21 mouse cellular contexts compared by ENCODE assay signal in genomic region chr12:70633194-70633593, GRCm38 (mm10).
DNase-seq lines count a peak whose midpoint lies in the region; ATAC-seq and TF ChIP-seq lines count a peak whose summit lies in the region.
"Had no signal": no experiment of that assay in that cellular context is flagged by ENCODE, and none has a peak within 500 bp of the region (broad histone marks: within the 10 kb centered on the region; RNA-seq: fewer than 3 reads in every experiment).

No protein-coding gene starts in this region.

- no peak for TF ChIP-seq CTCF in lung, adult 2 months (IDR thresholded peaks at IDR 0.05; ENCODE audit: insufficient read depth, low read length)

- WGBS in lung, adult 2 months, result 38% methylated on average over 4 of the region's 4 CpGs

- H3K4me3 ChIP-seq in lung, adult 2 months (replicated peaks; ENCODE audit: extremely low read depth, low read depth, low read length), result no peak overlapping the region
- H3K4me3 ChIP-seq: embryonic facial prominence, embryonic 13.5 days; heart, embryonic 12.5 days; liver, embryonic 12.5 days; midbrain, embryonic 13.5 days had no signal

- DNase-seq in cerebellum, postnatal 4 days (ENCODE audit: low spot score in 2 of 2), result no peak
- peak; percentile 46 for DNase-seq in lung, adult 2 months
- DNase-seq in lung, postnatal 14 days, result no peak
- peak; percentile 76 for DNase-seq in cerebellum, adult 9-11 months
- peak; percentile 32 for DNase-seq in lung, postnatal 25 days (ENCODE audit: low spot score)
- DNase-seq in left cerebral cortex, adult 11 months (ENCODE audit: low spot score), result no peak
- DNase-seq: forebrain, postnatal 0 days; heart, postnatal 36 days; kidney, postnatal 4 days; layer of hippocampus, postnatal 36 days; left cerebral cortex, postnatal 4 days; retina, postnatal 1 day; right cerebral cortex, postnatal 4 days; thymus, adult 2 months had no signal

- peaks cover 6% of the 10 kb centered on the region for H3K4me1 ChIP-seq in lung, adult 2 months (ENCODE audit: control insufficient read depth, insufficient read depth, low read length)
- H3K4me1 ChIP-seq: midbrain, embryonic 13.5 days had no signal

- peak; percentile 62; the same call in 1 of the 2 replicates for ATAC-seq in cerebellum, adult (ENCODE audit: insufficient number of reproducible peaks, low FRiP score, low TSS enrichment)
- no peak for ATAC-seq in erythroid progenitor cell, adult 5-6 weeks (replicated peaks; ENCODE audit: low FRiP score, poor library complexity, severe bottlenecking)
- ATAC-seq: forebrain, postnatal 0 days; hindbrain, postnatal 0 days; liver, embryonic 12.5 days; midbrain, embryonic 13.5 days had no signal

- no peak for TF ChIP-seq POLR2A in lung, adult 2 months (IDR thresholded peaks at IDR 0.05; ENCODE audit: borderline replicate concordance, extremely low read depth, low read depth, low read length)

Comparison
In these comparisons a context has a peak if more than half of its experiments do, and no peak if none do; other contexts are left out.
1. DNase-seq: peak in lung, adult 2 months (single experiment), cerebellum, adult 9-11 months (single experiment) and lung, postnatal 25 days (single experiment); none in cerebellum, postnatal 4 days (0 of 2), lung, postnatal 14 days (single experiment) and left cerebral cortex, adult 11 months (single experiment).